Mouse (Mus musculus) gastrocnemius, postnatal 10 days (tissue): ENCODE data around the gene Plekhm2. TPM values are rescaled to one million over a fixed set of nuclear protein-coding genes. Genes with fewer than 3 reads are reported as not detected.

Experiments
- DNase-seq: peaks from one replicate; pipeline ENCODE4 v3.0.0; 2021; ENCODE audit warnings: mixed read lengths
- total RNA-seq, 2 experiments: library from RNA; stranded (reverse); gene quantifications; 2 replicates each; pipeline ENCODE4 v1.2.3; 2021

The Plekhm2 gene
- total RNA-seq, 2 experiments from 2014 or later, result 26.8 to 29.3 TPM

DNA sequence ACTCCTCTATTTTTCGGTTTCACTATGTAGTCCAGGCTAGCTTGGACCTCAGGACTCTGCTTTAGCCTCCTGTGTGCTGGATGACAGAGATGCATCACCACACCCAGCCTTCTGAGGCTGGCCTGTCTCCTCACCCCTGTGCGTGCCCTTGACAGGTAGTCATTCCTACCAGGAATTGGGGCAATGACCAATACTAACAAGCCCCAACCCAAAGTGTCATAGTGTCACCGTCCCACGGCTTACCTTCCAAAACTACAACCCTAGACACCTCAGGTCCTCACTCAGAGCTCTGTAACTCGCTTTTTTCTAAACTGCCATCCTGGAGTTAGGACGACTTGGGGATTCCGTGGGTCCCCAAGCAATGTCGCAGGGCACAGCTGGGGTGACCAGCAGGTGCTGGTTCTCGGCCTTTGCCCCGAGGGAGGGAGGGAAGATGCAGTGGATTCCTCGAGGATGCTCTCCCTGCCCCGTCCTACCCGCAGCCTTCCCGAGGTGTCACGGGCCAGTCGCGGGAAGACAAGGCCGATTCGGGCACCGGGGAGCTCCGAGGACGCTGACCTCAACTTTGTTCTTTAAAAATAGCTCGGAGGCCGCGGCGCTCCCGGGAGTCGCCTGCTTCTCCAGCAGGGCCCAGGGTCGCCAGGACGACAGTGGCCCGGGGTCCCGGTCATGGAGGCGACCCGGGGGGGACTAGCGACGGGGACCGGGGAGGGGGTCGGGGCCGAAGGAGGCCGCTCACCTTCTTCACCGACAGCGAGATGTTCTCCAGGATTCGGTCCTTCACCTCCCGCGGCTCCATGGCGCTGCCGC is 1.4 kb downstream of the Plekhm2 start:
- DNase-seq, result peak; percentile 47

DNA sequence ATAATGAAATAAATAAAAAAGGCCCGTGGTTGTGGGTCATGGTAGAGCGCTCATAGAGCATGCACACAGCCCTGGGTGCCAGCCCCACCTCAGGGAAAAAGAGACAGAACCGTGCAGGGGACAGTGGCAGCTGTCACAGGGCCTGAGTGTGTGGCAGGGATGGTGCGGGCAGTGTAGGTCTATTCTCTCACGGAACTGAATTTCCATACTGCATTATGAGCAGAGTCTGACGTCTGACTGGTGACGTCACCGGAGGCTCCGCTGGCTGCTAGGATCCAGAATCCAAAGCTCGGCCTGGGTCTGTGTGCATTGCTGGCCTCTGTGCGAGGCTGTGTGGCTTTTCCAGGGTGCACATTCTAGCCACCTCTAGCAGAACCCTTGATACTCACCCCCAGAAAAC is 3.8 kb downstream of the Plekhm2 start:
- no peak for DNase-seq

DNA sequence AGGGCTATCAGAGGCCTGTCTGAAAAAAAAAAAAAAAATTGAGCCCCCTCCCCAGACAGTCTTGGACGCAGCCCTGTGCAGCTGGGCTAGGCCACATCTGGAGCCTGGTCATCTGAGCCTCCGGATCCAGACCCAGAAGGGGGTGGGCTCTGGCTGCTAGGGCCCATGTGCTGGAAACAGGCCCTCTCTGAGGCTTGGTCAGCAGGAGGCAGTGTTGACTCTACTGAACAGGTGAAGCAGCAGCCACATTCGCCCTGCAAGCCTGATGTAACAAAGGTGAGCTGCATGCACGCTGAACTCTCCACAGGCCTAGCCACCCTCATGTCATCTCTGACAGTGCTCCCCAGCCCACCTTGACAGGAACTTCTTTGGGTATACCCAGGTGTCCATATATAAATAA is 5.0 kb downstream of the Plekhm2 start:
- DNase-seq, result no peak

DNA sequence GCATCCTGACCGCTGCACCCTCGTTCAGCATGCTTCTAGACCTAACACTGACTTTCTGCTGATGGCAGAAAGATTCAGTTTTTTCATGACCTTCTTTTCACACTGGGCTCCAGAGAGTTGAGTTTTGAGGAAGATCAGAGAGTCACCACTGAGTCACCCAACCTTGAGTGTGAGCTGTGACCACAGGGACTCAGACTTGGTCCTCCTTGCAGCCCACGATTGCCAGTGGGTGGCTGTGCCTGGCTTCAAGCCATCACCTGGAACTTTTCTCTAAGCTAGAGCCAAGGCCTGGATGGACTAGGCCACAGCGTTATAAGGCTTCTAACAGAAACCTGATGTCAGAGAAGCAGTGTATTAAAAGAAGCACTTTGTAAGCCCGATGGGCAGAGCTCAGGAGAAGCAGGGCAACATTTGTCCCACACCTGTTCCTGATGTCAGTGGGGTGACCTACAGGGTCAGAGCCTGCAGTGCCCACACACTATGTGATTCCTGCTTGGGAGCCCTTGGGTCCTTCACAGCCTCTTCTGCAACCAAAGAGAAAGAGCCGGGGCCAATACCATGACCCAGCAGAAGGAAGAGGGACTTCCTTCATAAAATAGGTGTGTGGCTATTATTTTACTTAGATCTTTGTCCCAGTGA is 5.7 kb downstream of the Plekhm2 start:
- no peak for DNase-seq

GRCm38 (mm10) chr4:141656932-141657331 is 7.8 kb downstream of the Plekhm2 start:
- DNase-seq, result no peak

DNA sequence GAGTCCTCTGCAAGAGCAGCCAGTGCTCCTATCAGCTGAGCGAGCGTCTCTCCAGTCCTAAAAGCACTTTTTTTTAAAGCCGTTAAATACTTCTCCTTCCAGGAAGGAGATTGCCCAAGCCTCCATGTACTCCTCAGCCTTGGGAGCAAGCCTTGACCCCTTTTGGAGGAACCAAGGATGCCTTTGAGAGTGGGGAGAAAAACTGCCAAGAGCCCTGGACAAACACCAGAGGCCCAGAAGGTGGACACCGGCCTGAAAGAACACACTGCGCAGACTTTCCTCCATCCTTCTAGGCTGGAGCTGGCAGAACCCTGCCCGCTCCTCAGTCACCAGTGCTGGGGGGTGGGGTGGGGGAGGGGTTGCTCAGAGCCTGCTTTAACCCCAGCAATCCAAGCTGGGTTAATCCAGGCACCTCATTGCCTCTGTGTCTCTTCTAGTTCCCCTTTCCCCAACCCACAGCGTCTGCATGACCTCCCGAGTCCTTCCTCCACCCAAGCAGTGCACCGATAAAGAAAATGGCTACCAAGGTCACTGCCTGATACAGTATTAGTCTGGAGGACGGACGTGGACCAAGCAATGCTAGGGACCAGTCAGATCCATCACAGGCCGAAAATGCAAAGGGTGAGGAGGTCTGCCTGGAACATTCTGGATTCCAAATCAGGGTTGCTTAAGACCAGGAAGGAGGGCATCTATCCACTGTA is 8.6 kb downstream of the Plekhm2 start:
- DNase-seq, result no peak

DNA sequence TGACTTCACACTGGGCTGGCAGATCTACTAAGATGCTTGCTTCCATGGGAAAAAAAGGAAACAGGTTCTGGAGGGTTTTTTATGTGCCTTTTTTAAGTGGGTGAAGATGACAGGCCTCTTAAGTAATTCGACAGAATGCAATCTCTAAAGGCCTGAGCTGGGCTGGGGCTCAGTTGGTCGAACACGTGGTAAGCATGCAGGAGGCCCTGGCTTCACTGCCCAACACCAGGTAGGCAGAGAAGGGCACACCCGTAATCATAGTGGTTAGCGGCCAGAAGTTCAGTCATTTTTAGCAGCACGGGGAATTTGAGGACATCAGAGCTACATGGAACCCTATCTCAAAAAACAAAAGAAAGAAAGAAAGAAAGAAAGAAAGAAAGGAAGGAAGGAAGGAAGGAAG is 10.2 kb downstream of the Plekhm2 start:
- no peak for DNase-seq

- no peak for DNase-seq
Measured at GRCm38 (mm10) chr4:141653813-141654212, 10.9 kb downstream of the Plekhm2 start.

DNA sequence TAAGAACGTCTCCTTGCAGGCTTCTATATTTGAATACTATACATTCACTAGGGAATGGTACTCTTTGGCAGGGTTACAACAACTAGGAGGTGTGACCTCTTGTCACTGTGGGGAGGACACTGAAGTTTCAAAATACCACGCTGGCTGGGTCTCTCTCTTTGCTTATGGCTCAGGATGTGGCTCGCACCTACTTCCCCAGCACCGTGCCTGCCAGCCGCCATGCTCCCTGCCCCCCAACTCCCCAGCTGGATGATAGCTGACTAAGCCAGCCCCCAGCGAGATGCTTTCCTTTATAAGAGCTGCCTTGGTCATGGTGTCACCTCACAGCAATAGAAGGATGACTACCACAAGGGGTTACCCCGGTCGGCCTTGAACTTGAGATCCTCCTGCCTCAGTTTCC is 11.7 kb downstream of the Plekhm2 start:
- no peak for DNase-seq

- DNase-seq, result no peak
Measured at GRCm38 (mm10) chr4:141651944-141652343, 12.8 kb downstream of the Plekhm2 start.

- no peak for DNase-seq
Measured at GRCm38 (mm10) chr4:141651286-141651685, 13.4 kb downstream of the Plekhm2 start.

- DNase-seq, result no peak
Measured at GRCm38 (mm10) chr4:141649244-141649643, 15.5 kb downstream of the Plekhm2 start.

GRCm38 (mm10) chr4:141648262-141648661 is 16.4 kb downstream of the Plekhm2 start:
- DNase-seq, result no peak

GRCm38 (mm10) chr4:141647187-141647586 is 17.5 kb downstream of the Plekhm2 start:
- no peak for DNase-seq

GRCm38 (mm10) chr4:141645988-141646387 is 18.7 kb downstream of the Plekhm2 start:
- no peak for DNase-seq

DNA sequence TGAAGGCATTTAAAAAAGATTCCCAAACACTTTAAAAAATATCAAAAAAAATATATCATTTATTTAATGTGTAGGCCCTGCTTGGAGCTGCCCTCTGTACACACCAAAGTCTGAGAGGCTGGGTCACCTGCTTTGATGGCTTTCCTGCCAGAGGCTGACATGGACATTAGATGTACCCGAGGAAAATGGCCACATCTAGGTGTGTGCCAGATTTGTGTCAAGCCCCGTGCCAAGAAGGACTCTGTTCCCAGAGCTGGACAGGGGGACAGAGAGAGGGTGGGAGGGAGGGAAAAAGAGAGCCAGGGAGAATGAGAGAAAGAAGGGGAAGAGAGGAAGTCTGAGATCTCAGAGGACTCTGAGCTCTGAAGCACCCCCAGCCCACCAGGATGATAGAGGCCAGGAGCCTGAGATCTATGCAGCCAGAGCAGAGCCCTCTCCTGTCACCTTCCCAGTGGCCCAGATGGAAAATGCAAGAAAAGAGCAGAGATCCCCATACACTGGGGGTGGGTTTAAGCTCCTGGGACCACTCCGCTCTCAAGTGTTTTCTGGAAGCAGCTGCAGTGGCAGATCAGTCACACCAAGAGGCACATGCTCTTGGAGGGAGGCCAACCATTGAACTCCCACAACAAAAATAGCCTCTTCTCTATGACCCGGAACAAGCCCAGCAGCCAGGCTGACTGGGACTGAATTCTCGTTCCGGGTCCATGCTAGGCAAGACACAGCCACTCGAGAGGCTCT is 21.4 kb downstream of the Plekhm2 start:
- DNase-seq, result peak; percentile 66

GRCm38 (mm10) chr4:141641961-141642811 is 22.5 kb downstream of the Plekhm2 start:
- DNase-seq, result no peak

GRCm38 (mm10) chr4:141641353-141641771 is 23.3 kb downstream of the Plekhm2 start:
- no peak for DNase-seq

- DNase-seq, result no peak
Measured at GRCm38 (mm10) chr4:141639474-141639873, 25.2 kb downstream of the Plekhm2 start.

- no peak for DNase-seq
Measured at GRCm38 (mm10) chr4:141636693-141637092, 28.0 kb downstream of the Plekhm2 start.

GRCm38 (mm10) chr4:141635991-141636390 is 28.7 kb downstream of the Plekhm2 start:
- DNase-seq, result no peak
